Mouse (Mus musculus) kidney, adult 8-10 months (tissue): ENCODE measurements around the gene Tiam1.

ENCODE experiments used
- DNase-seq, 2 experiments: peaks; one replicate each; pipeline ENCODE4 v3.0.0; 2022

Tiam1 gene

DNA sequence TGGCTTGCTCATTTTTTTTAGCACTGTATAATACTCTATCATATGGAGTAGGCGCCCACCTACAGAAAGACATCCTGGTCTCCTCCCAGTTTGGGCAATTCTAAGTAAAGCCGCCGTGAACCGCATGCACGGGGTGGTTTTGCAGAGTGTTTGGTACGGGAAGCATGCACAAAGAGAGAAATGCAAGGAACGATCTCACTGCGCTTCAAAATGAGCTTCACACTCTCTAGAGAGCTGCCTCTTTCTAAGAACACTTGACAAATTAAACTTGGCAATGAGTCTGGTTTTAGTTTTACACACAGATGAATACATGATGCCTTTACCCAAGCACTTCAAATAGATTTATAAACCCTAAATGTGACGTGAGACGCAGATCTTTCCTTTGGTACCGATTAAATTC, 196.8 kb downstream of the Tiam1 start:
- no peak for DNase-seq

- DNase-seq = no peak
These were observed 198.8 kb downstream of the Tiam1 start for GRCm38 (mm10) chr16:89944604-89945283.

- DNase-seq = no peak
These were observed 199.5 kb downstream of the Tiam1 start for GRCm38 (mm10) chr16:89944050-89944449.

- peak in 1 of 2 experiments; percentile 18 for DNase-seq
These were observed 200.2 kb downstream of the Tiam1 start for GRCm38 (mm10) chr16:89943267-89943971.

GRCm38 (mm10) chr16:89940696-89941095, 202.9 kb downstream of the Tiam1 start:
- no peak for DNase-seq

DNA sequence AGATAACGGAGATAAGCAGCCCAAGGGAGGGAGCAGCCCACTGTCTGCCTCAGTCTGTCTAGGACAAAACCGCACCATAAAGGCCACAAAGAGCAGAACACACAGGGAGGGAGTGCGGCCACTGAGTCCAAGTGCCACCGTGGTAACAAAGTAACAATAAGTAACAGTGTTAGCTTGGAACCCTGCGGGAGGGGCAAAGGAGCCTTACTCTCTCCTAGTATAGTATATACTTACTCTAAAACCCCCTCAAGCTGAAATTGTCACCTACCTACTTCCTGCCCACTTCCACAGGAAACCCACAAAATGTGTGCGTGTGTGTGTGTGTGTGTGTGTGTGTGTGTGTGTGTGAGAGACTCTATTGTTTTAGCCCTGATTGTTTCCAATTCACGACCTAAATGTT, 205.3 kb downstream of the Tiam1 start:
- DNase-seq = no peak

DNA sequence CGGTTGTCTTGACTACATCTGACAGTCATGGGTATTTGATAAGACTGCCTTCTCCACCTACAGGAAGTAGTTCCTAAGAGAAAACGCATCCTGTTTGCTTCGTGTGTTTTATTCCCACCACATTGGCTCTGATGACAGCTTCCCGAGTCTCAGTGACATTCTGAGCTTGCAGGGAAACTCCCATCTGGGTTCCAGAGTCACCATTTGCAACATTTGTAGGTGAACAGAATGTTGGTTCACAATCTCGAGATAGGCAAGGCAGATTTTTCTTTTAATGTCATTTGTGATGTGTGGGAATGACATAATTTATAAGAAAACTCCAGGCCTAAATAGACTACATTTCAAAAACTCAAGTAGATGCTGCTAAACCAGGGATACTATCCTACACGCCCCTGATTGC, 207.0 kb downstream of the Tiam1 start:
- DNase-seq = no peak

DNA sequence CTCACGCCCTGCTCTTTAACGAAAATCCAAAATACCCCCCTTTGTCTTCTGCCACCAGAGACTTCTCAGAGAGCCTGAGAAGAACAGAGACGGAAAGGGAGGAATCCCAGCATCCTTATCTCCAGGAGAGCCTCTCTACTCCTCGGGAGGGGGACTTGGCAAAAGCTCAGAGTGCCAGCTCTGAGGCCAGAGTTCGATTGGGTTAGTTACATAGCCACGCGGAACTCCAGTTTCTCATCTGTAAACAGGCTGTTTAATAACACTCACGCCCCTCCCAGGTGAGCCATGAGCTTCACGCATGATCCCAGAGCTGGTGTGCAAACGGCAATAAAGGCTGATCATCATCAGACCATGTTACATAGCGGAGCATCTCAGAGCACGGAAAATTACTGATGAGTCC, 208.2 kb downstream of the Tiam1 start:
- DNase-seq = peak; percentile 6 to 19

GRCm38 (mm10) chr16:89934616-89935015, 209.0 kb downstream of the Tiam1 start:
- DNase-seq = no peak

DNA sequence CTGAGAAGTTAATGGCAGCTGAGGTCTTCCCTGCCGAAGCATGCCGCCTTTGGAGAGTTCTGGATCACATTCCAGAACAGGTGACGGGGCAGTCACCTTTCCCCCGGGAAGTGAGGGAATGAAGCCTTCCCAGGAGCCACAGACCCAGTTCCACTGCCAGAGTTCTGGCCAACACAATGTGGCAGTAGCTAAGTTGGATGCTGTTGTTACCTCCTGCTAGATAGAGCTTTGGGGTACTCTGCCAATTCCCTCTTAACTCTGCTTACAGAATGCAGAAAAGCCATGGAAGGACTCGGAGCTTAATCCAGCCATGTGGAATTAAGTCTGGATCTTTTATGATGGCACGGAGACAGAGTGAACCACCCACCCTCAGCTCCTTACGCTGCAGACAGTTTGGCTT, 209.6 kb downstream of the Tiam1 start:
- DNase-seq = no peak

DNA sequence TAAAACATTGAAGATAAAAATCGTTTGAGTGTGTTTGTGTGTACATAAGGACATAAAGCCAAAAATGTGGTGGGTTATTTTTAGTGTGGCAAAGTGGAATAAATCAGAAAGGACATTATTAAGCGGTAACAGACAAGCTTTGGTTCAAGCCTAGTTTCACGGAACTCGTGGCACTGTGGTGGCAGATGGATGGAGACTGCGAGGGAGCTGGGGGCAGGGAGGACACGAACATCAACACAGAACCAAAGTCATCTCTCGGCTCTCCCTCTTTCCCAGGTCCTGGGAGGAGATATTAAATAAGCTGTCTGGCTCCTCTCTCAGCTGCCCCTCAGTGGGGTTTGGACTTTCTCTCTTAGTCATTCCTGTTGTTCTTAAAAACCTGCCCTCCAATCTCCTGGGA, 215.0 kb downstream of the Tiam1 start:
- DNase-seq = no peak

DNA sequence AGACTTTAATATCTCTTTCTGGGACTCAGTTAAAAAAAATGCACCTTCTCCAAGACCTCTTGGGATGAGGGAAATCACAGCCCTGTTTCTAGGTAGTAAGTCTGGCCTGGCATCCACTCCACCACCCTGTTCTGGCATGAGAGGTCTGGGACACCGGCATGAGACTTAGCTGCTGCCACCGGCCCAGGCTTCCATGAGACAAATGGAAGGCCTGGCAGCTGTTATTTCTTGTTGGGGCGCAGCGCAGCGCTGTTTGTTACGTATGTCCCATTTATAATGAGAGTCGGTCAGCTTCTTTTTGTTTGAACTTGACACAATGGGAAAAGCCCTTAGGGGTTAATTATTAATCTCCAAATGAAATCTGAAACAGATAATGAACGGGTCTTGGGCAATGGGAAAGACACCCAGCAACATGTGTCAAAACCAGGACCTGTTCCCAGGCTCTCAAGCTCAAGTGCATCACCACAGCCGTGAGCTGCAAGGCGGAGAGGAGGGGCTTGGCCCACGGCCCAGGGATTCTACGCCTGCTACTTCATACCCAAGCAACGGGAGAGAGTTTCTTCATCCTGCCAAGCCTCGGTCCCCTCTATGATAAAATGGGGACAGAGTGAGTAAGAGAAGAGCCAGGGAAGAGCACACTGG, 219.2 kb downstream of the Tiam1 start:
- no peak for DNase-seq

GRCm38 (mm10) chr16:89923311-89923710, 220.3 kb downstream of the Tiam1 start:
- no peak for DNase-seq

GRCm38 (mm10) chr16:89922458-89922857, 221.1 kb downstream of the Tiam1 start:
- DNase-seq = no peak

DNA sequence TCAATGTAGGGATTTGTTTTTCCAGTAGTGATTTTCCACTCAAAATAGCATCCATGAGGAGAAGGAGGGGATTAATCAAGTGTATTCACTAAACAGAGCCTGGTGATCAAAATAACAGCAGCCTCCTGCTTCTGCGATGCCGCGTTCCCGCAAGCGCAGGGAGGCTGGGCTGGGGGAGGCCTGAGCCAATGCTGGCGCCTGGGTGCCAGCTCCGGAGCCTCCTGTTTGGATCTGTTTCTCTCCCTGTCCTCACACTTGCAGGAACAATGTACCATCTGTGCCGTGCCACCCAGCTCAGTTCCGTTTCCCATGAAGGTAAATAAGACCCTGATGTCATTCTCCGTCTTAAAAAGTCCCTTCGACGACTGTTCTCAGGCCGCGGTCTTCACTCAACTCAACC, 222.2 kb downstream of the Tiam1 start:
- no peak for DNase-seq

- no peak for DNase-seq
These were observed 223.2 kb downstream of the Tiam1 start for GRCm38 (mm10) chr16:89920417-89920816.

- DNase-seq = no peak
These were observed 226.2 kb downstream of the Tiam1 start for GRCm38 (mm10) chr16:89917404-89917803.

DNA sequence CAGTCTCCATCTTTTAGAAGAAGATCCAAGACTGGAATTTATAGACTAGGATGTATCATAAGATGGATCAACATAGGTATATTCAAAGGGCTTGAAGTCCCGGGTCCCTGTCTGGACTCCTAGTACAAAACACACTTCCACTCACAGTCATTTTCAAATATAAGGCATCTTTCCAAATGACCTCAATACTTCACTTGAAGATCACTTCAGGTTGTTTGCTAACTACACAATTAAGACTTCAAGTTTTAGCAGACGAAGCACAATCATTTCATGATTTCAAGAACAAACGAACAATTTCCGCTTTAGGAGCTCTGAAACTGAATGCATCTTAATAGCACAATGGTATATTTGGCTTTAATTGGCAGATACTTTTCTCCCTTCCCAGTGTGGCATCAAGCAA, 228.6 kb downstream of the Tiam1 start:
- no peak for DNase-seq

- DNase-seq = no peak
These were observed 230.7 kb downstream of the Tiam1 start for GRCm38 (mm10) chr16:89912686-89913375.

- DNase-seq = no peak
These were observed 234.0 kb downstream of the Tiam1 start for GRCm38 (mm10) chr16:89909393-89910068.

- no peak for DNase-seq
These were observed 235.9 kb downstream of the Tiam1 start for GRCm38 (mm10) chr16:89907651-89908050.

GRCm38 (mm10) chr16:89906909-89907308, 236.7 kb downstream of the Tiam1 start:
- DNase-seq = no peak

DNA sequence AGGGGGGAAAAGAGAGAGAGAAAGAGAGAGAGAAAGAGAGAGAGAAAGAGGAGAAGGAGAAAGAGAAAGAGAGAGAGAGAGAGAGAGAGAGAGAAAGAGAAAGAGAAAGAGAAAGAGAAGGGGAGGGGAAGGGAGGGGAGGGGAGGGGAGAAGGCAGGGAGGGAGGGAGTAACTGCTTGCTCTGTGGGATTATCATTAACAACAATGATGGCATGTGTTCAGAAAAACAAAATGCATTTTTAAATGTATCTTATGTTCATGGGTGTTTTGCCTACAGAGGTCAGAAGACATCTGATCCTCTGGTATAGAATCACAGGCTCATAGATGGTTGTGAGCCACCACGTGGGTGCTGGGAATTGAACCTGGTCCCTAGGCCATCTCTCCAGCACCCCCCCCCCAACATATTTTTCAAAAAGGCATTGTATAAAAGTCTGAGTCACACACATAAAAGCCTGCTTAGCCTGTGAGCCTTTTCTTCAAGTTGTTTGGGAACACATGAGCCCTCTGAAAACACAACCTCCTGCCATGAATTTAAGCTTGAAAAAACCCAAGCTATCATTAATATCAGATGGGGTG, 237.8 kb downstream of the Tiam1 start:
- no peak for DNase-seq
